Comparison of ENCODE assay signal across 27 mouse cellular contexts in the genomic region with DNA sequence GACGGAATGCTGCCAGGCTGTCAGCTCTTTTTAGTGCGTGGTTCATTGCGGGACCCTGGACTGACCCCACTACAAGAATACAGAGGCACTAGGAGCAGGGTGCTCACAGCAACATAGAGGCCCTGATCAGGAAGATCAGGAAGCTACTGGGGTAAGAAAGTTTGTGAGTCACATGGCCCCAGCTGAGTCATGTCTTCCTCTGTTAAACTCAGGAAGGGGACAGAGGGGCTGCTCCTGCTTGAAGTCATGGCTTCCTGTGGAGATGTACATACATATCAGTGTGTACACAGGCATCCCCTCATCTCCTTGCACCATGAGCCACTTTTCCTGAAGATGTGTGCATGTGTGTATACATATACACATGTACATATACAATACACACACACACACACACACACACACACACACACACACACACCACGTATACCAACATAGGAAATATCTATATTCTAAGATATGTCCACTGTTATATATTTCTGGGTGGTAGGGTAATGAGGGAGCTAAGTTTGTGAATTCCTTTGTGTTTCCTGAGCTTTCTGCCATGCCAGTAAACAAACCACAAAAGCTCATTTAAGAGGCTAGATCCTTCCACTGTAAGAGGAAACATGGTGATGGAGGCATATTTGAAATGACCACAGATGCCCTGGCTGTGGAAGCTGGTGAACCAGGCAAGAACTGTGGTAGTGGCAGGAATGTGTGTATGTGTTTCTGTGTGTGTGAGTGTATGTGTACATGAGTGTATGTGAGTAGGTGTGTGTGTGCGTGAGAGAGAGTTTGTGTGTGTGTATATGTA. TPM values are rescaled to one million over a fixed set of nuclear protein-coding genes. Genes with fewer than 3 reads are reported as not detected.
"Had no signal": no experiment of that assay in that cellular context is flagged by ENCODE, and none has a peak within 500 bp of the region (broad histone marks: within the 10 kb centered on the region; RNA-seq: fewer than 3 reads in every experiment).

No protein-coding gene starts in this region.

- H3K4me1 ChIP-seq: kidney, embryonic 15.5 days had no signal

- H3K27ac ChIP-seq: kidney, embryonic 15.5 days; left cerebral cortex, adult 2 months; limb, embryonic 12.5 days; limb, embryonic 15.5 days; liver, embryonic 14.5 days; macrophage; neural tube, embryonic 13.5 days; stomach, postnatal 0 days had no signal

- H3K4me3 ChIP-seq: kidney, embryonic 15.5 days; left cerebral cortex, adult 2 months; limb, embryonic 12.5 days; limb, embryonic 15.5 days; neural tube, embryonic 13.5 days had no signal

- H3K9ac ChIP-seq: kidney, embryonic 15.5 days; limb, embryonic 12.5 days; limb, embryonic 15.5 days; liver, embryonic 14.5 days; liver, postnatal 0 days; lung, embryonic 14.5 days; neural tube, embryonic 13.5 days had no signal

- H3K9me3 ChIP-seq: kidney, embryonic 15.5 days; limb, embryonic 12.5 days; limb, embryonic 15.5 days; neural tube, embryonic 13.5 days had no signal

- H3K27me3 ChIP-seq: kidney, embryonic 15.5 days; limb, embryonic 12.5 days; limb, embryonic 15.5 days; neural tube, embryonic 13.5 days had no signal

- H3K36me3 ChIP-seq: kidney, embryonic 15.5 days; limb, embryonic 12.5 days; limb, embryonic 15.5 days had no signal

- H3K4me2 ChIP-seq: kidney, embryonic 15.5 days; limb, embryonic 12.5 days; limb, embryonic 15.5 days; liver, embryonic 11.5 days; lung, embryonic 14.5 days; midbrain, embryonic 11.5 days; neural tube, embryonic 13.5 days had no signal

- DNase-seq: kidney, adult 11 months; kidney, adult 8-10 months; kidney, postnatal 10 days; kidney, postnatal 36 days; layer of hippocampus, postnatal 36 days; left cerebral cortex, postnatal 4 days; liver, postnatal 0 days; lung, embryonic 14.5 days; midbrain, embryonic 14.5 days; right cerebral cortex, postnatal 25 days; spleen, adult 18-20 months; thymus, adult 2 months; thymus, postnatal 14 days; thymus, postnatal 4 days had no signal

RNA-seq across cellular contexts. Expression of gene Cacng1, which starts 32.1 kb away (rescaled TPM):
- total RNA-seq: layer of hippocampus, adult 8-10 months; layer of hippocampus, postnatal 36 days; left cerebral cortex, adult 2 months; megakaryocyte-erythroid progenitor cell, adult 5-6 weeks had no signal
- polyA plus RNA-seq: liver, embryonic 11.5 days; liver, embryonic 14.5 days; macrophage; stomach, embryonic 14.5 days had no signal

RNA-seq across cellular contexts. Expression of gene Cacng4, which starts 45.9 kb away (rescaled TPM):
- total RNA-seq: megakaryocyte-erythroid progenitor cell, adult 5-6 weeks had no signal
- polyA plus RNA-seq: liver, postnatal 0 days; macrophage had no signal
